Mouse (Mus musculus): ENCODE results near the gene Zmat3. TPM values are rescaled to one million over a fixed set of nuclear protein-coding genes. Genes with fewer than 3 reads are reported as not detected.

The Zmat3 gene
- 6.9 TPM for polyA plus RNA-seq (2015; fragmentation: Illumina TruSeq; extraction: RNeasy Lipid Tissue Mini Kit (QIAGEN cat#74804); ENCODE audit: insufficient read depth, low replicate concordance)

GRCm38 (mm10) chr3:32365546-32366245 lies at the start of gene Zmat3:
Zmat3 (minus strand) TSS chr3:32366014.

GRCm38 (mm10) chr3:32397461-32398174 lies 31.8 kb upstream of the Zmat3 start, which contains the start of gene Pik3ca:
Pik3ca (plus strand) TSS chr3:32397671.

Other genes starting within 250 kb of the Zmat3 start
- gene Pik3ca, start 31.7 kb upstream of the Zmat3 start, polyA plus RNA-seq (2015; fragmentation: Illumina TruSeq; extraction: RNeasy Lipid Tissue Mini Kit (QIAGEN cat#74804); ENCODE audit: insufficient read depth, low replicate concordance), result 79.9 TPM
- 0.22 TPM for gene Kcnmb3, start 126.2 kb upstream of the Zmat3 start, polyA plus RNA-seq (2015; fragmentation: Illumina TruSeq; extraction: RNeasy Lipid Tissue Mini Kit (QIAGEN cat#74804); ENCODE audit: insufficient read depth, low replicate concordance)
- 76.7 TPM for gene Zfp639, start 144.2 kb upstream of the Zmat3 start, polyA plus RNA-seq (2015; fragmentation: Illumina TruSeq; extraction: RNeasy Lipid Tissue Mini Kit (QIAGEN cat#74804); ENCODE audit: insufficient read depth, low replicate concordance)
- 34.4 TPM for gene Mfn1, start 163.5 kb upstream of the Zmat3 start, polyA plus RNA-seq (2015; fragmentation: Illumina TruSeq; extraction: RNeasy Lipid Tissue Mini Kit (QIAGEN cat#74804); ENCODE audit: insufficient read depth, low replicate concordance)

All from spleen, adult 10 weeks (tissue).